Mouse (Mus musculus) heart, adult 2 months (tissue): ENCODE results near the gene Lamtor4.

ENCODE experiments used
- CTCF ChIP-seq: fragments of 200-600 bp; IDR thresholded peaks from 2 replicates; pipeline ENCODE4 v1.8.1; 2022; ENCODE audit warnings: antibody characterized with exemption, mild to moderate bottlenecking, moderate library complexity
- EP300 ChIP-seq: fragments of 200-500 bp; IDR thresholded peaks from 2 replicates; pipeline ENCODE4 v1.6.1; 2011; ENCODE audit warnings: low read depth, low read length, control low read depth; ENCODE audit not compliant: insufficient read depth
- POLR2A ChIP-seq: fragments of 200-500 bp; IDR thresholded peaks from 2 replicates; pipeline ENCODE4 v1.6.1; 2011; ENCODE audit warnings: mild to moderate bottlenecking, low read depth, low read length, control low read depth; ENCODE audit not compliant: insufficient read depth

GRCm38 (mm10) chr5:138233778-138234177 is 21.5 kb upstream of the Lamtor4 start:
- TF ChIP-seq POLR2A (no peak), CTCF (no peak), EP300 (no peak)
